Mouse (Mus musculus): ENCODE measurements around the gene Saysd1. TPM values are rescaled to one million over a fixed set of nuclear protein-coding genes. Genes with fewer than 3 reads are reported as not detected.
"Not testable (repeated sequence)": the region's sequence is repeated elsewhere in the genome, so short reads cannot be mapped to it uniquely, and the experiment has no call there.

The Saysd1 gene
- polyA plus RNA-seq, 1 experiment: 7.8 TPM

GRCm38 (mm10) chr14:20064771-20065170 lies 73.6 kb downstream of the Saysd1 start:
- no peak for DNase-seq (ENCODE audit: low read depth, low spot score)

- no peak for DNase-seq (ENCODE audit: low read depth, low spot score)
- 58% methylated on average over 2 of the region's 2 CpGs for WGBS
Measured at GRCm38 (mm10) chr14:20048481-20048835, 89.9 kb downstream of the Saysd1 start.

DNA sequence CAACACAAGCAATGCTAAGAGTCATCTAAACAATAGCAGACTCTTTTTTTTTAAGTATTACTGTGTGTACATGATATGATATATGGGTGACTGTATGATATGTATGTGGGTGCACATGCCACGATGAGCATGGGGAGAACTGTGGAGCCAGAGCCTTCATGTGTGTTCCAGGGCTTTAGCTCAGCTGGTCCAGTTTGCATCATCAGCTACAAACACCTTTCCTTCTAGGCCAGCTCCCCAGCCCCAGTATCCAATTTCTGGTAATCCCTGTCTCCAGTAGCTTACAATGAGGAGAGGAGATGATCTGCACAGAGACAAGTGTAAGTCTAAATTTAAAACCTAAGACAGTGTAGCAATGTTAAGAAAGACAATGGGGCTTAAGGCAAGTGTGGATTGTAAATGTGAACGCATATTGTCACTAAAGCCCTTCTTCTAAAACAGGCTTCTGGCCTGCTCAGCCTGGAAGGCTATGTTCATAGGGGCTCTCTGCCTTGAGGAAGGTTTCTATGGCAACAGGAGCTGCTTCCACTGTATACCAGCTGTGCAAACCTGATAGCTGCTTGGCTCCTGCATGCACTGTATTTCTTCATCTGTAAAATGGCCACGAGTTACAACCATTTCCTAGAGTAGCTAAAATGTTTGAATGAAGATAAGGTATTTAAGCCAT lies 90.4 kb downstream of the Saysd1 start:
- 56% methylated on average over 3 of the region's 3 CpGs for WGBS
- no peak for DNase-seq (ENCODE audit: low read depth, low spot score)

- WGBS: 60% methylated on average over 2 of the region's 2 CpGs
Measured at GRCm38 (mm10) chr14:20047291-20047690, 91.0 kb downstream of the Saysd1 start.

DNA sequence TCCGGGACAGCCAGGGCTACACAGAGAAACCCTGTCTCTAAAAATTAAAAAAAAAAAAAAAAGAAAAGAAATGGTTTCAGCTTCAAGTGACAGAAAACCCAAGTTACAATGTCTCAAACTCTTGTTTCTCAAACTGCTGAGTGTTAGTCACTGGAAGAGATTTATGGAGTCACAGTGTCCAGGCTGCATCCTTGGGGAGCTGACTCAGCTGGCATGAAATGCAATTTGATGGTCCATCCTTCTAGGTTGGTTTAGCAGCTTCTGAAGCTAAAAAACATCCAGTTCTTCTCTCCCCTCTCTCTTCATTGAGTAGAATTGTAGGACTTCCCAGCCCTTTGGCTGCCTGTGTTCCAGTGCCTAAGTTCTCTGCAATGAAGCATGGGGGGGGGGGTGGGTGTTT lies 94.3 kb downstream of the Saysd1 start:
- WGBS: 94% methylated on average over 1 of the region's 1 CpGs
- no peak for DNase-seq (ENCODE audit: low read depth, low spot score)

More at GRCm38 (mm10) chr14:20047291-20047690, 91.0 kb downstream of the Saysd1 start:
- DNase-seq (ENCODE audit: low read depth, low spot score): no peak

GRCm38 (mm10) chr14:20041836-20042235 lies 96.5 kb downstream of the Saysd1 start:
- WGBS: 67% methylated on average over 2 of the region's 2 CpGs
- DNase-seq (ENCODE audit: low read depth, low spot score): no peak

DNA sequence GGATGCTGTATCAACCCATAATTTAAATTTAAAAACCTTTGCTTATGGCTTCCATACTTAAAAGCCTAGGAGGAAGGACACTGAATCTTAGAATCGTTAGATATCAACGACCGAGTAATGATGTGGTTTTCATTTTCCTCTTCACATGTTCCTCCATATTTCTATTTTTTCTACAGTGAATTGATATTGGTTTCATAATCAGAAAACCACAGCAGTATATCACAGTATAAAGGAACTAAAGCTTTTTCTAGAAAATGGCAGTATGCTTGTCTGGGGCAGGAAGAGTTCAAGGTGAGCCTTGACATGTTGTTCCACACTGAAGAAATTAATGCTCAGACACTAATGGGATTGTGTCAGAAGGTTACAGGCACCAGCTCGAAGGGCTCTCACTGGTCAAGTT lies 97.4 kb downstream of the Saysd1 start:
- WGBS: 89% methylated on average over 4 of the region's 4 CpGs

GRCm38 (mm10) chr14:20039795-20040194 lies 98.5 kb downstream of the Saysd1 start:
- no peak for DNase-seq (ENCODE audit: low read depth, low spot score)
- 86% methylated on average over 2 of the region's 2 CpGs for WGBS

More for the DNA sequence above, 97.4 kb downstream of the Saysd1 start:
- DNase-seq (ENCODE audit: low read depth, low spot score): no peak

GRCm38 (mm10) chr14:20032738-20033116 lies 105.6 kb downstream of the Saysd1 start:
- 20% methylated on average over 1 of the region's 3 CpGs for WGBS
- no peak for DNase-seq (ENCODE audit: low read depth, low spot score)

- DNase-seq (ENCODE audit: low read depth, low spot score): peak; percentile 44
- 33% methylated on average over 19 of the region's 19 CpGs for WGBS
Measured at GRCm38 (mm10) chr14:20032016-20032737, 106.2 kb downstream of the Saysd1 start.

DNA sequence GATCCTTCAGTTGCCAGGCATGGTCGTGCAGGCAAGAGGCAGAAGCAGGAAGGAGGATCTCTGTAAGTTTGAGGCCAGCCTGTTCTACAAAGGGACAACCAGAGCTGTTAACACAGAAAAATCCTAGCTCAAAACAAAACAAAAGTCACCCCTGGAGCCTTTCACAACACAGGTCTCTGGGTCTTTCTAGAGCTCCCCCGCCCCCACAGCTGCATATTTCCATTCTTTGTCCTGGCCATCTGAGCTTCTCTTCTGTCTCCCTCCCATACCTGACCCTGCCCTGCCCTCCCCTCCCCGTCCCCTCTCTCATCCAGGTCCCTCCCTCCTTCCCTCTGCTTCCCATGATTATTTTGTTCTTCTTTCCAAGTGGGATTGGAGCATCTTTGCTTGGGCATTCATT lies 108.7 kb downstream of the Saysd1 start:
- DNase-seq (ENCODE audit: low read depth, low spot score): no peak
- 70% methylated on average over 3 of the region's 3 CpGs for whole genome bisulfite sequencing

GRCm38 (mm10) chr14:20027475-20027874 lies 110.9 kb downstream of the Saysd1 start:
- not testable (repeated sequence) for DNase-seq (ENCODE audit: low read depth, low spot score)
- WGBS: 96% methylated on average over 7 of the region's 7 CpGs

Other genes starting within 250 kb of the Saysd1 start
- gene Gng2, start 160.9 kb downstream of the Saysd1 start, polyA plus RNA-seq (2012; rRNA removed): 12.0 and 12.8 TPM in 2 replicates
- gene Kcnk5, start 43.3 kb upstream of the Saysd1 start, polyA plus RNA-seq (2012; rRNA removed): 20.4 and 37.5 TPM in 2 replicates
- 0.55 and 0.64 TPM in 2 replicates for gene Kcnk16, start 130.7 kb upstream of the Saysd1 start, polyA plus RNA-seq (2012; rRNA removed)
- gene Nudt13, start 156.2 kb upstream of the Saysd1 start, polyA plus RNA-seq (2012; rRNA removed): 10.0 and 14.3 TPM in 2 replicates
- 14.5 and 17.1 TPM in 2 replicates for gene Ecd, start 209.6 kb upstream of the Saysd1 start, polyA plus RNA-seq (2012; rRNA removed)
- 21.3 and 28.7 TPM in 2 replicates for gene Fam149b, start 209.6 kb upstream of the Saysd1 start, polyA plus RNA-seq (2012; rRNA removed)